Mouse (Mus musculus): Measurements from ENCODE around the gene Stkld1.

Gene Stkld1

GRCm38 (mm10) chr2:26963923-26964723 is 30.3 kb downstream of the Stkld1 start, which contains the start of gene Rexo4:
Gene Rexo4 (minus strand): TSS chr2:26964386.
- DNase-seq (ENCODE audit: low spot score): peak; percentile 95

- DNase-seq (ENCODE audit: low spot score): no peak
These were observed 31.0 kb downstream of the Stkld1 start for GRCm38 (mm10) chr2:26964724-26965370.

- no peak for DNase-seq (ENCODE audit: low spot score)
These were observed 33.4 kb downstream of the Stkld1 start for GRCm38 (mm10) chr2:26967262-26967661.

- DNase-seq (ENCODE audit: low spot score): no peak
These were observed 39.3 kb downstream of the Stkld1 start, which contains the start of gene Adamts13 for GRCm38 (mm10) chr2:26973116-26973515. Gene Adamts13 (plus strand): TSS chr2:26973416.

GRCm38 (mm10) chr2:26973960-26974359 is 40.1 kb downstream of the Stkld1 start:
- no peak for DNase-seq (ENCODE audit: low spot score)

- DNase-seq (ENCODE audit: low spot score): no peak
These were observed 46.5 kb downstream of the Stkld1 start for GRCm38 (mm10) chr2:26980361-26980760.

GRCm38 (mm10) chr2:26984179-26984578 is 50.3 kb downstream of the Stkld1 start:
- DNase-seq (ENCODE audit: low spot score): no peak

- no peak for DNase-seq (ENCODE audit: low spot score)
These were observed 50.8 kb downstream of the Stkld1 start for GRCm38 (mm10) chr2:26984640-26985039.

- DNase-seq (ENCODE audit: low spot score): no peak
These were observed 60.1 kb downstream of the Stkld1 start for GRCm38 (mm10) chr2:26993936-26994335.

- DNase-seq (ENCODE audit: low spot score): peak; percentile 45
These were observed 63.7 kb downstream of the Stkld1 start for GRCm38 (mm10) chr2:26997498-26997897.

GRCm38 (mm10) chr2:26997993-26998392 is 64.1 kb downstream of the Stkld1 start:
- peak; percentile 79 for DNase-seq (ENCODE audit: low spot score)
